Mouse (Mus musculus): Measurements from ENCODE around the gene Mrps10. TPM values are rescaled to one million over a fixed set of nuclear protein-coding genes. Genes with fewer than 3 reads are reported as not detected.
"Not testable (repeated sequence)": the region's sequence is repeated elsewhere in the genome, so short reads cannot be mapped to it uniquely, and the experiment has no call there.

Gene Mrps10
- total RNA-seq, 2 experiments from 2014 or later = 26.2 to 28.5 TPM

DNA sequence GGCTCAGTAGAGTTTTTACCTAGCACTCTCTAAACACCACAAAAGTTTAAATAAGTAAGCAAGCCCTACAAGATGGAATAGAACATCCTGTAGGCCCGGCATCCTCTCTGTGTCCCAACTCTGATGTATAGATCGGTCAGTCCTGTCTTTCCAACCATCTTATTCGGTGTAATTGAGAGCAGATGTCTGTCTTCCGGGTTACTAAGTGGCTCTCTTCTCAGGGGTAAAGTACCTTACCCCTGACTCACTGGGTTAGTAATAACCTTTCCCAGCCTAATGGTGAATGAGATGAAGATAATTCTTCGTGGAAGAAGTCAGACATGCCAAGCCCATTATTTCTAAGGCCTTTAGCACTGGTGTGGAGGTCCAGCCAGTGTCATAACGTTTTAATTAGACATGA, 5.3 kb downstream of the Mrps10 start:
- intact Hi-C loops (cut with DNase I) = no loop called here

DNA sequence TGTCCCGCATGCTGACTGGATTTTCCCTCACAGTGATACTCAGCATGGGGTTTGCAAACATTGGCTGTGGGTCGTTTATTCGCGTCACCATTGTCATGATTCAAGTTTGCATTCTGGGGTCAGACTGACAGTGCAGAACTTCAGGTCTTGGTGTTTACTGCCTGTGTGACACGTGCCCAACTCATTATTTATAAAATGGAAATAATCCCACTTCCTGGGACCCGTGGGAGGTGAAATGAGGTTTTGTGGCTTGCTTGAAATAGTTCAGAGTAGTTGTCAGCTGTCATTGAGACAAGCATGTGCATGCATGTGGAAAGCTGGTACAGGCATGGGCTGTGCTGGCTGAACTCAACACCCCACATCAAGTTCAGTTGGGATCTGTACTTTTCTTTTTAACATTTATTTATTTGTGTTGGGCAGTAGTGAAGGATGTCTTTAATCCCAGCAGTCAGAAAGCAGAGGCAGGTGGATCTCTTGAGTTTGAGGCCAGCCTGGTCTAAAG, 8.1 kb downstream of the Mrps10 start:
- intact Hi-C loops (cut with DNase I) = no loop called here
- DNase-seq (ENCODE audit: low spot score in 2 of 2) = no peak

More for the DNA sequence above, 5.3 kb downstream of the Mrps10 start:
- no peak for DNase-seq (ENCODE audit: low spot score in 2 of 2)

DNA sequence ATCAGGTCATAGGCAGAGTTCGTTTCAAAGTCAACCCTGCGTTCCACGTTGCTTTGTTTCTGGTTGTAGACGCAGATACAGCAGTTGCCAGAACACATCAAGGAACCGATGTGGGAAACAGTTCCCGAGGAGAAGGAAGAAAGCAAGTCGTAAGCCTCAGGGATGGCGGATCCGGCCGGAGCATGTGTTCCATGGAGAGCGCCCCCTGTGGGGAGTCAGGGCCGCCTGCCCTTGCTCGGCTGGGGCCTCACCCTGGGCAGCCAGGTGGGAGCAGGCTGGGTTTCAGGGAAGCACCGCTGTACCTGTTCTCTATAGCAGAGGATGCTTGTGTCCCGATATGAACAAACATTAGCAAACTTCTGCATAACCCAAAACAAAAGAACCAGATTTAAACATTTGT, 9.4 kb downstream of the Mrps10 start:
- no peak for DNase-seq (ENCODE audit: low spot score in 2 of 2)
- intact Hi-C loops (cut with DNase I) = no loop called here

- no peak for DNase-seq (ENCODE audit: low spot score in 2 of 2)
Measured at GRCm38 (mm10) chr17:47381917-47382316, 13.2 kb downstream of the Mrps10 start.

GRCm38 (mm10) chr17:47383266-47383665, 14.6 kb downstream of the Mrps10 start:
- intact Hi-C loops (cut with DNase I) = loop anchor here (10.0 kb wide), 1 partner anchor 212 kb away; no protein-coding TSS in a partner anchor
- DNase-seq (ENCODE audit: low spot score in 2 of 2) = no peak

More at GRCm38 (mm10) chr17:47381917-47382316, 13.2 kb downstream of the Mrps10 start:
- intact Hi-C loops (cut with DNase I) = loop anchor here (10.0 kb wide), 1 partner anchor 213 kb away; no protein-coding TSS in a partner anchor

DNA sequence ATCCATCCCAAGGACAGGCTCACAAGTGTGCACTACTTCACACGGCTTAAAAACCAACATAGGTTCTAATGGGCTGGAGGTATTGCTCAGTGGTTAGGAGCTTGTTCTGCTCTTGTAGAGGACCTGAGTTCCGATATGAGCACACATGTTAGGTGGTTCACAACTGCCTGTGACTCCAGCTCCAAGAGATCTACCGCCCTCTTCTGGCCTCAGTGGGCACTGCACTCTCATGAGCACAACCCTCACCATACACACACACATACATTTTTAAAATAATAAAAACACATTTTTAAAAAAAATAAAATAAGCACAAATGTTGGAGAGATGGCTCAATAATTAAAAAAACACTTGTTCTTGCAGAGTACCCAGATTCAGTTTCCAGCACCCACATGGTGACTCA, 15.4 kb downstream of the Mrps10 start:
- no peak for DNase-seq (ENCODE audit: low spot score in 2 of 2)
- intact Hi-C loops (cut with DNase I) = loop anchor here (10.0 kb wide), 1 partner anchor 211 kb away; no protein-coding TSS in a partner anchor

- intact Hi-C loops (cut with DNase I) = loop anchor here (5.0 to 10.0 kb wide), 2 partner anchors 97 to 210 kb away; no protein-coding TSS in a partner anchor
- no peak for DNase-seq (ENCODE audit: low spot score in 2 of 2)
Measured at GRCm38 (mm10) chr17:47385145-47385544, 16.5 kb downstream of the Mrps10 start, which contains the start of gene Guca1b. TSS of gene Guca1b (plus strand) at chr17:47385393.

GRCm38 (mm10) chr17:47386649-47387048, 18.0 kb downstream of the Mrps10 start:
- peak; percentile 41 to 45 for DNase-seq (ENCODE audit: low spot score in 2 of 2)
- intact Hi-C loops (cut with DNase I) = loop anchor here (5.0 to 10.0 kb wide), 2 partner anchors 96 to 208 kb away; no protein-coding TSS in a partner anchor

GRCm38 (mm10) chr17:47394223-47394869, 25.7 kb downstream of the Mrps10 start:
- intact Hi-C loops (cut with DNase I) = no loop called here
- no peak for DNase-seq (ENCODE audit: low spot score in 2 of 2)

DNA sequence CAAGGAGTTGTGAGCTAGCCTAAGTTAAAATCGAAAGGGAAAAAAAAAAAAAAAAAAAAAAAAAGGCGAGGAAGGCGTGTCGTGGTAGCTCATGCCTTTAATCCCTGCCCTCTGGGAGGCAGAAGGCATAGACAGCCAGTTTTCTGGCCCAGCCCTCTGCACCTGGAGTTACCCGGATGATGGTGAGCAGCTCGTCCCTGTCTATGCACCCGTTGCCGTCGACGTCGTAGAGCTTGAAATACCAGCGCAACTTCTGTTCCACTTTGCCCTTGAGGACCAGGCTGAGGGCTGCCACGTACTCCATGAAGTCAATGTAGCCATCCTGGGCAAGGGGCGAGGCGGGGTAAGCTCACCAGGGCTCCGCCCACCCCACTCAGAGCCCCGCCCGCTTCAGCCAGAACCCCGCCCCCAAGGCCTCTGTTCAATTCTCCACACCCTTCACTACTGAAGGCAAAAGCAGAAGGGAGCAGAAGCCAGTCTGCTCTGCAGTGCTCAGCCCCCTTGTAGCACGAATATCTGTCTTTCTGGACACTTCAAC, 26.8 kb downstream of the Mrps10 start:
- peak; percentile 8 to 25 for DNase-seq (ENCODE audit: low spot score in 2 of 2)
- intact Hi-C loops (cut with DNase I) = no loop called here

DNA sequence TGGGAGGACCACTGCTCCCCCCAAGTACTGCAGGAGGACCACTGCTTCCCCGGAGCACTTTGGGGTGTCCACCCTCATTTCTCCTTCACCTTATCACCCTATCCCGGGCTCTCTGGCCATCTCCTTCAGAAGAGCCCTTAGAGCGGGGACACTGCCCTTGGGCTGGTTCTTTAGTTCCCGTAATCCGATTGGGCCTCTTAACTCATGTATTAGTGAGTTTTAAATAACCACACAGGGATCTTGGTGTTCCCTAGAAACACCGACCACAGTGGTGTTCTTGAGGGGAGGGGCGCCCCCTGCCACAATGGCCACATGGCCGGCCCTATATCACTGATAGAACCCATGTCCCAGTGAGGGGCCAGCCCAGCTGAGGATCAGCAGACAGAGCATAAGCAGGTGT, 30.4 kb downstream of the Mrps10 start:
- no peak for DNase-seq (ENCODE audit: low spot score in 2 of 2)
- intact Hi-C loops (cut with DNase I) = no loop called here

- intact Hi-C loops (cut with DNase I) = no loop called here
- DNase-seq (ENCODE audit: low spot score in 2 of 2) = no peak
Measured at GRCm38 (mm10) chr17:47400451-47400850, 31.8 kb downstream of the Mrps10 start, which contains the start of gene Guca1a. TSS of gene Guca1a (minus strand) at chr17:47400584.

GRCm38 (mm10) chr17:47407717-47408557, 39.2 kb downstream of the Mrps10 start:
- intact Hi-C loops (cut with DNase I) = no loop called here
- no peak for DNase-seq (ENCODE audit: low spot score in 2 of 2)

DNA sequence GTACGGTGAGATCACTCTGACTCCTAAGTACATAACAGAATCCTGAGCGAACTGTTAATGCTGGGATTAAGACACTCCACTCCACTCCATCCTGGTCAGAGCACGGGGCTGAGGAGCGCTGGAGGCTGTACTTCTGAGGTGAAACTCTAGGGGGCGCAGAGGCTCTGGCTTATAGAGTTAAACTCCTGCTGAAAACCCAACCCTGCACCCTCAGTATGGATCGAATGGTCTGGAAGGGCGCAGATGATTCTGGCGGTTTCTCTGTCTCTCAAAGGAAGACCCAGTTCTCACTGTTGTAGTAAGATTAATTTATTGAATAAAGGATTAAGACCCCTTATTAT, 39.8 kb downstream of the Mrps10 start:
- DNase-seq (ENCODE audit: low spot score in 2 of 2) = peak; percentile 36 to 59
- intact Hi-C loops (cut with DNase I) = no loop called here

DNA sequence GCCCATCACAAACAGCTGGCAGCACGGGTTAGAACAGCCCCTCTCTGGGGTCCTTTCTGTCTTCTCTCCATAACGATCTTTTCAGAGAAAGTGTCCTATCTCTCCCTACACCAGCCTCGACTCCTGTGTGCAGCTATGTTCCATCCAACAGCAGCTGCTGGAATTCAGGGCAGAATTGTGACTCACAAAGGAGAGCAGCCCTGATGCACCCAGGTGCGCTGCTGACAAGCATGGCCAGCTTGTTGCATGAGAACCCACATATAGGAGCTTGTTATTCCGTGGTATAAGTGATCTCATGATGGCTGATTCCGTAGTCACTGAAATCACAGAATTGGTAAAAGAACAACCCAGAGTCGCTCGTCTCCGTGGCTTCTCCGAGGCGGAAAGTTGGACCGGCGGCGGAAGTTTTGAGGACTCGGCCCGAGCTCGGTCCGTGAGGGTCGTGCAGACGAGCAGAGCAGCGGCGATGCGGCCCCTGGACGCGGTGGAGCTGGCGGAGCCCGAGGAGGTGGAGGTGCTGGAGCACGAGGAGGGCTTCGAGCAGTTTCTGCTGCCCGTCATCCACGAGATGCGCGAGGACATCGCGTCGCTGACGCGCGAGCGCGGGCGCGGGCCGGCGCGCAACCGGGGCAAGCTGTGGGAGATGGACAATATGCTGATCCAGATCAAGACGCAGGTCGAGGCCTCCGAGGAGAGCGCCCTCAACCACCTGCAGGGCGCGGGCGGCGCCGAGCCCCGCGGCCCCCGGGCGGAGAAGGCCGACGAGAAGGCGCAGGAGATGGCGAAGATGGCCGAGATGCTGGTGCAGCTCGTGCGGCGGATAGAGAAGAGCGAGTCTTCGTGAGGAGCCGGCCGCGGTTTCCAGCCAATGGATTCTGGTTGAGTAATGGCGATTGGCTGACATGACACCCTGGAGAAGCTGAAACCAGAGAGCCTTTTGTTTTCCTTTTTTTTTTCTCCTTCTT, 41.5 kb downstream of the Mrps10 start:
- DNase-seq (ENCODE audit: low spot score in 2 of 2); intact Hi-C loops (cut with DNase I): not testable (repeated sequence)

- intact Hi-C loops (cut with DNase I) = no loop called here
Measured at GRCm38 (mm10) chr17:47420195-47420594, 51.5 kb downstream of the Mrps10 start.

DNA sequence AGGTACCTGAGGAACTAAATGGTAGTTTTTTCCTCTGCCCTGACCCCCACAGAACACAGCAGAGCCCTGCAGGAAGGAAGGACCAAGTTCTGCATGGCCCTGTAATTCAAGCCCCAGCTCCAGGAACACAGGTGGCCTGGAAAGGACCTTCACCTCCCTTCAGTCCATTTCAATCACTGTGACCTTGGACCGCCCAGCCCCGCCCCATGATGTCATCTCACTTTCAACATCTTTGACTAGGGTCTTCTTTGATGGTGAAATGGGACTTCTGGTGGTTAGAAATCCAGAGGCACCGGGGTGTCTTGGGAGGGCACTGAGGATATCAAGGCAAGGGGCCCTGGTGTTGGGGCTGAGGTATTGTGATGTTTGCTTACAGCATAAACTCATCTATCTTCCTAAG, 52.9 kb downstream of the Mrps10 start:
- intact Hi-C loops (cut with DNase I) = no loop called here
- DNase-seq (ENCODE audit: low spot score in 2 of 2) = no peak

More at GRCm38 (mm10) chr17:47420195-47420594, 51.5 kb downstream of the Mrps10 start:
- no peak for DNase-seq (ENCODE audit: low spot score in 2 of 2)

DNA sequence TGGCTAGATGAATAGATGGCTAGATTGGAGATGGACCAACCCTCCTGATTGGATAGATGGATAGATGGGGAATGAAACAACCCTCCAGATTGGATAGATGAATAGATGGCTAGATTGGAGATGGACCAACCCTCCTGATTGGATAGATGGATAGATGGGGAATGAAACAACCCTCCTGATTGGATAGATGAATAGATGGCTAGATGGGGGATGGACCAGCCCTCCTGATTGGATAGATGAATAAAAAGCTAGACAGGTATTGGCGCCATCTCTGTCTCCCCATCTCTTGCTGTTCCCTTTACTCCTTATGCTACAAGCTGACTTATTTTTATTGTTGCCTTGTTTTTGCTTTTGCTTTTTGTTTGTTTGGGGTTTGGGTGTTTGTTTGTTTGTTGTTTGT, 53.9 kb downstream of the Mrps10 start:
- DNase-seq (ENCODE audit: low spot score in 2 of 2); intact Hi-C loops (cut with DNase I): not testable (repeated sequence)

DNA sequence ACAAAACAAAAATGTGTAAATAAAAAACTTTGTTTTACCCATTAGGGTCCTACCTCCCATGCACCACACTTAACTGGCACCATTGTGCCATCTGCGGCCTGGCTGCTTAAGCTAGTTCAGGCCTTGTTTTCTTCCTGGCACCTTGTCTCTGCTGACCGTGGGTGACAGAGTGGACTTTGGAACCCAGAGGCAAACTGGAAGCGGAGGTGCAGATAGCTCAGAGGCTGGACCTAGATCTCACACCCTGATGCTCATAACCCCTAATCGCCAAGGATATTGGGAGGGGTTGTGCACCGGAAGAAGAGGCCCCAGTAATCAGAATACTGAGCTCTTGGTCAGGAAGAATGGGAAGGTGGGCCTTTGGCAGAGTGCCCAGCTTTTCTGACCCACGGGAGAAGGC, 55.5 kb downstream of the Mrps10 start:
- no peak for DNase-seq (ENCODE audit: low spot score in 2 of 2)
- intact Hi-C loops (cut with DNase I) = no loop called here
